Mouse (Mus musculus) ES-Bruce4 (cell line): ENCODE measurements around the gene Cadm2. TPM values are rescaled to one million over a fixed set of nuclear protein-coding genes. Genes with fewer than 3 reads are reported as not detected.
A peak's percentile ranks its signal among the peaks of the same experiment; 100 is the strongest.

Source experiments
- H3K27ac ChIP-seq: 2 replicates; pipeline ENCODE4 v1.5.1; 2012; ENCODE audit warnings: low read length, inconsistent platforms; ENCODE audit not compliant: insufficient read depth
- H3K27me3 ChIP-seq: 2 replicates; pipeline ENCODE4 v1.6.1; 2012; ENCODE audit warnings: mild to moderate bottlenecking, low read length, inconsistent platforms; ENCODE audit not compliant: control insufficient read depth, poor library complexity, insufficient read depth, severe bottlenecking
- H3K36me3 ChIP-seq: 2 replicates; pipeline ENCODE4 v1.6.1; 2012; ENCODE audit warnings: inconsistent platforms, mild to moderate bottlenecking, low read length, moderate library complexity; ENCODE audit not compliant: control insufficient read depth, poor library complexity, insufficient read depth, severe bottlenecking
- H3K4me1 ChIP-seq: one replicate; pipeline ENCODE4 v1.8.1; 2011; ENCODE audit warnings: low read length; ENCODE audit not compliant: control insufficient read depth, insufficient read depth
- H3K4me3 ChIP-seq: 2 replicates; pipeline ENCODE4 v1.5.1; 2011; ENCODE audit warnings: low read depth, mild to moderate bottlenecking, low read length
- H3K9ac ChIP-seq: 2 replicates; pipeline ENCODE4 v1.6.1; 2012; ENCODE audit warnings: low read depth, mild to moderate bottlenecking, inconsistent platforms; ENCODE audit not compliant: poor library complexity, severe bottlenecking
- H3K9me3 ChIP-seq: replicated peaks from 2 replicates; pipeline ENCODE4 v1.6.1; 2012; ENCODE audit warnings: mild to moderate bottlenecking, low read length, inconsistent platforms; ENCODE audit not compliant: control insufficient read depth, poor library complexity, insufficient read depth, severe bottlenecking
- CTCF ChIP-seq: IDR thresholded peaks from one replicate; pipeline ENCODE4 v1.8.1; 2011; ENCODE audit warnings: low read depth, low read length
- EP300 ChIP-seq: IDR thresholded peaks from 2 replicates; pipeline ENCODE4 v1.6.1; 2011; ENCODE audit warnings: low read depth, low read length; ENCODE audit not compliant: insufficient read depth
- POLR2A ChIP-seq: IDR thresholded peaks from one replicate; pipeline ENCODE4 v1.8.1; 2011; ENCODE audit warnings: low read length; ENCODE audit not compliant: insufficient read depth
- polyA plus RNA-seq: library from polyadenylated mRNA; stranded (reverse); fragments of >200 nt; gene quantifications from 2 replicates; pipeline ENCODE4 v1.2.4, GENCODE M21; 2011; ENCODE audit warnings: low read depth; ENCODE audit not compliant: missing spikeins, insufficient read depth, insufficient read length

Cadm2 gene
- polyA plus RNA-seq, 1 experiment, result 1.6 TPM

DNA sequence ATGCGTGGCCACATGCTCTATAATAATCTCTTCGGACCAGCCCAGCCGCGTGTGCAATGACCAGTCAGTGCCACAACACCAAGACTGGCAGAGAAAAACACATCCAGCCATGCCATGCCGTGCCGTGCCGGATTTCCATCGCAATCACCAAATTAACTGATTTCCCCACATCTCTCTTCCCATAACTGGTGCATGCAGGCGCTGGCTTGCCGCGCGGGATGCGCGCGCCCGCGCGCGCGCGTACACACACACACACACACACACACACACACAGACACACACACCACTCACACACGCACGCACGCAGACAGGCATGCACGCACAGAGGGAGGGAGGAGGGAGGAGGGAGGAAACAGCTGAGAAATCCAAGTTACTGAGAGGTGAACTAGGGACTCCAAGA is 2.9 kb downstream of the Cadm2 start:
- Histone ChIP-seq H3K36me3 (no peaks in the 10 kb centered on the region), H3K27me3 (peaks cover 4% of the 10 kb centered on the region), H3K27ac (no peak overlapping the region), H3K9me3 (no peaks in the 10 kb centered on the region), H3K9ac (no peak overlapping the region), H3K4me3 (peak overlapping the region; percentile 53), H3K4me1 (no peaks in the 10 kb centered on the region)
- TF ChIP-seq CTCF, result no peak
- no peak for TF ChIP-seq POLR2A
- no peak for TF ChIP-seq EP300

DNA sequence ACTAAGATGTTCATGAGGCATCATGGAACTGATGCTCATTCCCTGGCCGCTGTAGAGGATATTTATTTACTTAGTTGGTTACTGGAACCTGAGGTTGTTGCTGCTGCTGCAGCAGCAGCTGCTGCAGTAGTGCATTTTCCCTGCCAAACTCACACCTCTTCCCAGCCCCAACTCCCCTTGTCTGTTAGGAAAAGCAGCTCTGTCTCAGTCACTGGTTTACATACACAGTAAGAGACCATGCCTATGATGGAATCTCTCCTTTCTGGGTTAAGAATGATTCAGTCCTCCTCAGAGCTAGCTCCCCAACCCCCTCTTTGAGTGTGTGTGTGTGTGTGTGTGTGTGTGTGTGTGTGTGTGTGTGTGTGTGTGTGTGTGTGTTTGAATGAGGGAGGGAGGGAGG is 3.5 kb downstream of the Cadm2 start:
- TF ChIP-seq CTCF, result no peak
- no peak for TF ChIP-seq POLR2A
- TF ChIP-seq EP300, result no peak
- no peaks in the 10 kb centered on the region for H3K4me1 ChIP-seq
- peaks cover 4% of the 10 kb centered on the region for H3K27me3 ChIP-seq
- H3K9ac ChIP-seq, result no peak overlapping the region
- H3K27ac ChIP-seq, result no peak overlapping the region
- H3K9me3 ChIP-seq, result no peaks in the 10 kb centered on the region
- no peaks in the 10 kb centered on the region for H3K36me3 ChIP-seq
- H3K4me3 ChIP-seq, result no peak overlapping the region

DNA sequence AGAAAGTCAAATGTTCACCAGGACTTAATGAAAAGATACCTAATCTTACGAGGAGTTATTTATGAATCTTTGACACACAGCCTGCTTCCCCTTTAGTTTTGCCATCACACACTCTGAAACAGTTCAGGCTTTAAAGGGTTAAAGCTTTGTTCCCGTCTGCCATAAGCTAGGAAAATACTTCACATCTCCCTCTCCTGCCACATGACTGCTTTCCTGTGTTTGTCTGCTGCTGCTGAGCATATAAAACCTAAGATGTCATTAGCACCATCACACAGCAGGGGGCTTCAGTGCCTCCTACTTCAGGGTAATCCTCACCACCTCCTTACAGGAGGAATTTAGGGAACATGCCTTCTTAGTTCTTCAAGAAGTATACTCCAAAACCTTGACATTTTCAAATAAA is 6.8 kb downstream of the Cadm2 start:
- TF ChIP-seq POLR2A (no peak), EP300 (no peak)
- no peaks in the 10 kb centered on the region for H3K9me3 ChIP-seq
- H3K4me1 ChIP-seq, result no peaks in the 10 kb centered on the region
- no peak overlapping the region for H3K27ac ChIP-seq
- H3K4me3 ChIP-seq, result no peak overlapping the region
- H3K27me3 ChIP-seq, result peaks cover 2% of the 10 kb centered on the region
- H3K9ac ChIP-seq, result no peak overlapping the region
- no peaks in the 10 kb centered on the region for H3K36me3 ChIP-seq

DNA sequence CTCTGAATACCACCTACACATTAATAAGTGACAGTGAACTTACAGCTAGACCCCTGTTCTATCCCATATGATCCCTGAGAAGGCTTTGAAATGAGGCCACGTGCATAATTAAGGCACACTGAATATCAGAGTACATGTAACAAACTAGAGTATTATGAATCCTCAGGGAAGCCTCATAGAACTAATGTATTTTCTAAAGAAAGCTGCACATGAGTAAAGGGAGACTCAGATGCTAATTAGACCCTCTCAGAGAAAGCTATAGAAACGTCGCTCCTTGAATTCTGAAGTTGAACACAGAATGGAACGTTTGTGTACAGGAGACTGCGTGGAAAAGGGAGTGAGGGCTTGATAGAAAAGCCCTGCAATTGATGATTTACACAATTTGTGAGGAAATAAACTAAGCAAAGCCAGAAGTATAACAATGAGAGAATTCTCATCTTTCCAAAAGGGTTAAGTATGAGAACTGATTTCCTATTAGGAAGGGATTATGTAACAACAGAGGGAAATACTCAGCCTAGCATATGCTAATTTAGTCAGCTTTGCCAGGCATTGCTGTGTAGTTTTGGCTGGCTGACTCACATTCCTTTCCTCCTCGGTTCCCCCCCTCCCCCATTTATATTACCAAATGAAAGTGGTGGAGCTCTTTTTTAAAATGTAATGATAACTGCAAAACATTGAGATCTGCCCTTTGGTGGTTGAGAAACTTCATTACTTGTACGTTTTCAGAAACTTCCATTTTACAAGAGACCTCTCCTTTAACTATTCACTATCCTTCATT is 9.6 kb downstream of the Cadm2 start:
- Histone ChIP-seq H3K9me3 (no peaks in the 10 kb centered on the region), H3K27ac (no peak overlapping the region), H3K27me3 (no peaks in the 10 kb centered on the region; the same call in 1 of the 2 replicates), H3K4me1 (no peaks in the 10 kb centered on the region), H3K4me3 (no peak overlapping the region), H3K36me3 (no peaks in the 10 kb centered on the region), H3K9ac (no peak overlapping the region)
- TF ChIP-seq POLR2A (no peak), CTCF (no peak), EP300 (no peak)

DNA sequence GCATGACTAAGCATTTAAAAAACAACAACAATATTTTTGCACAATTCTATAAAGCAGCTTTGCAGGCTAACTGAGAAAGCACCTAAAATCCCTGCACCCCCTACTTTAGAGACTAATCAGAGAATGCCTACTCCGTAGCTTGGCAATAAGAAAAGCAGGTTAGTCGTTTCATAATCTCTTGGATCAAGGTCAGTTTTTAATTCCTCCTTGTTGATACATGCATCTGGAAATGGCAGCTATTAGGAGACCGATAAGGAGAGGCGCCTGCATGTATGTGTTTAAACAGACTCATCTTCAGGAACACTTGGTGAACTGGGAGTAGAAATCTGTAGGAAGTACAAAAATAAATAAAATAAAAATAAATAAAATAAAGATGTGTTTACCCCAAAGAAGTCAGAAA is 11.6 kb downstream of the Cadm2 start:
- TF ChIP-seq POLR2A (no peak), CTCF (no peak), EP300 (no peak)
- no peak overlapping the region for H3K9ac ChIP-seq
- no peak overlapping the region for H3K4me3 ChIP-seq
- H3K27ac ChIP-seq, result no peak overlapping the region
- no peaks in the 10 kb centered on the region for H3K4me1 ChIP-seq
- no peaks in the 10 kb centered on the region for H3K9me3 ChIP-seq
- no peaks in the 10 kb centered on the region; the same call in 1 of the 2 replicates for H3K27me3 ChIP-seq
- no peaks in the 10 kb centered on the region for H3K36me3 ChIP-seq

DNA sequence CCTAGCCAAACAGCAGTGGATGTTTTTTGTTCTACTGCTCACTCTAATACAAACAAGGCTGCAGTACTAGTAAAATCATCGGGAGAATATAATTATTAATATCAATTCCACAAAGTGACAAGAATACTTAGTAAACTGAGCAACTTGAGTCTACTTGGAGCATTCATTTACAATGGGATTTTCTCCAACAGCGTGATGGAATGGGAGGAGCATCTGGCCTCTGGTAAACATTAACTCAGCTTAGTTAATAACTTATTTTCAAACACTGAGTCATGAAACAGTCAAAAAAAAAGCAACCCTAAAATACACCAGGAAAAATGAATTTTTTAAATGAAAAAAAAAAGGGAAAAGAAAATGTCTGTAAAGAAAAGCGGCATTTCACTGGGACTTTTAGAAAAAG is 12.2 kb downstream of the Cadm2 start:
- TF ChIP-seq POLR2A, result no peak
- no peak for TF ChIP-seq EP300
- TF ChIP-seq CTCF, result no peak
- H3K27ac ChIP-seq, result no peak overlapping the region
- no peaks in the 10 kb centered on the region for H3K9me3 ChIP-seq
- no peaks in the 10 kb centered on the region for H3K4me1 ChIP-seq
- no peak overlapping the region for H3K4me3 ChIP-seq
- no peaks in the 10 kb centered on the region for H3K27me3 ChIP-seq
- no peaks in the 10 kb centered on the region for H3K36me3 ChIP-seq
- no peak overlapping the region for H3K9ac ChIP-seq
